Mouse (Mus musculus) ES-E14 (cell line): ENCODE data around the gene Hnrnpc.
"Not testable (repeated sequence)": the region's sequence is repeated elsewhere in the genome, so short reads cannot be mapped to it uniquely, and the experiment has no call there.

Experiments
- CHD2 ChIP-seq: IDR thresholded peaks from 2 replicates; pipeline ENCODE4 v1.6.1; 2014; ENCODE audit warnings: mild to moderate bottlenecking, low read depth, low read length, inconsistent platforms
- HCFC1 ChIP-seq: IDR thresholded peaks from 2 replicates; pipeline ENCODE4 v1.6.1; 2012; ENCODE audit warnings: low read length, inconsistent platforms, borderline replicate concordance; ENCODE audit not compliant: insufficient read depth
- MAFK ChIP-seq: IDR thresholded peaks from 2 replicates; pipeline ENCODE4 v1.6.1; 2014; ENCODE audit warnings: mild to moderate bottlenecking, low read depth, low read length, inconsistent platforms; ENCODE audit not compliant: insufficient read depth
- ZC3H11A ChIP-seq: IDR thresholded peaks from 2 replicates; pipeline ENCODE4 v1.6.1; 2012; ENCODE audit warnings: low read depth, mild to moderate bottlenecking, inconsistent platforms, low read length, borderline replicate concordance
- ZNF384 ChIP-seq: IDR thresholded peaks from 2 replicates; pipeline ENCODE4 v1.6.1; 2012; ENCODE audit warnings: low read depth, low read length, inconsistent platforms

DNA sequence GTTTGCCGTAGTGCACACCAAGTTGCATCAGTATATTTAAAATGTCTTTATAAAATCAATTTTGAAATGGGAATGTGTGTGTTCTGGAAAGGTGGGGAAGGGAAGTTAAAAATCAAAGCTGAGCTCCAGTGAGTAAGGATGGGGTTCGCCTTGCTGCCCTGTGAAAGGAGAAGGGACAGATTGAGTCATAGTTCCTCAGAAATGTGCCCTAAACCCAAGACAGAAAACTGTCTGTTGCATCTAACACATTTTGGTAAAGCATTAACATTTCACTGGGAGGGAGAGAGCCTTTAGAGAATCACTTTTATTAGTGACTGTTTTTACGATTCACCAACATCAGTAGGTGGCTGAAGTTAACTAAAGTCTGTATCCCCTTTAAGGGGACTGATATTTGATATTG lies 5.4 kb downstream of the Hnrnpc start:
- not testable (repeated sequence) for TF ChIP-seq ZNF384, ZC3H11A, CHD2, MAFK, HCFC1
